18 mouse cellular contexts compared by ENCODE assay signal in the genomic region with DNA sequence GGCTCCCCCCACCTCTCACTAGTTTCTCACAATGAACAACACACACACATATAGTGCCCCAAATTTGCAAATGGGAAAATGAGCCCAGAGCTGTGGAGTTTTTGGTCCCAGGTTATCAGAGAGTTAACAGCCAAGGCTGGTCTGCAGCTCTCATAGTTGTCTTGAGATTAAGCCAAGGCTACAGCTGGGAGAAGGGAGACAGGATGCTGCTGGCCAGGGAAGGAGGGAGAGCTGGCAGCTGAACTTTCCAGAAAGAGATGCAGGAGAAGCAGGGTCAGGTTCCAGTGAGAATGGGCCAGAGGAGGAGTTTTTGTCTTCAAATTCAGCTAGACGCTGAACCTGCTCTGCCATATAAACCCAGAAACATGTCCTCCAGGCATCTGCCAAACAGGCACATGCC. TPM values are rescaled to one million over a fixed set of nuclear protein-coding genes. Genes with fewer than 3 reads are reported as not detected.
A peak's percentile ranks its signal among the peaks of the same experiment; 100 is the strongest.
DNase-seq lines count a peak whose midpoint lies in the region; ATAC-seq and TF ChIP-seq lines count a peak whose summit lies in the region.
"Had no signal": no experiment of that assay in that cellular context is flagged by ENCODE, and none has a peak within 500 bp of the region (broad histone marks: within the 10 kb centered on the region; RNA-seq: fewer than 3 reads in every experiment).

No protein-coding gene starts in this region.

- H3K9me3 ChIP-seq in kidney, embryonic 15.5 days (replicated peaks): no peaks in the 10 kb centered on the region
- H3K9me3 ChIP-seq: embryonic facial prominence, embryonic 12.5 days; limb, embryonic 10.5 days; liver, embryonic 13.5 days; midbrain, embryonic 13.5 days had no signal

- intact Hi-C loops in gastrocnemius, adult 2 months (cut with DNase I): no loop called here

- peaks cover 14% of the 10 kb centered on the region for H3K27me3 ChIP-seq in kidney, embryonic 15.5 days
- H3K27me3 ChIP-seq: liver, embryonic 13.5 days; midbrain, embryonic 13.5 days had no signal

- peak overlapping the region; percentile 28; the same call in 1 of the 2 replicates for H3K4me3 ChIP-seq in gastrocnemius, adult 2 months
- H3K4me3 ChIP-seq in kidney, embryonic 15.5 days (replicated peaks): no peak overlapping the region
- H3K4me3 ChIP-seq: embryonic facial prominence, embryonic 12.5 days; left cerebral cortex, adult 2 months; limb, embryonic 10.5 days; liver, embryonic 13.5 days; midbrain, embryonic 13.5 days had no signal

- DNase-seq in gastrocnemius, adult 2 months: peak; percentile 25
- no peak for DNase-seq in gastrocnemius, postnatal 10 days
- peak; percentile 22 for DNase-seq in kidney, postnatal 14 days
- DNase-seq in testis, postnatal 14 days (ENCODE audit: low spot score): peak; percentile 8
- no peak for DNase-seq in testis, postnatal 10 days (ENCODE audit: low spot score)
- peak; percentile 18 for DNase-seq in skeletal muscle tissue, adult 2 months (ENCODE audit: low read depth, low spot score)
- no peak for DNase-seq in frontal cortex, postnatal 25 days (ENCODE audit: low spot score in 2 of 2)
- DNase-seq: adrenal gland, adult 8-10 months; cerebellum, adult 11 months; forebrain, postnatal 0 days; liver, embryonic 13.5 days; right cerebral cortex, postnatal 4 days; thymus, adult 2 months had no signal

- 79% methylated on average over 1 of the region's 1 CpGs for WGBS in kidney, embryonic 15.5 days

- no peak for ATAC-seq in kidney, embryonic 15.5 days (replicated peaks; ENCODE audit: low FRiP score)
- ATAC-seq: forebrain, postnatal 0 days; midbrain, embryonic 13.5 days had no signal

- TF ChIP-seq CTCF in gastrocnemius, adult 2 months (IDR thresholded peaks at IDR 0.05): no peak

- peak overlapping the region; percentile 54; the same call in 1 of the 2 replicates for H3K27ac ChIP-seq in gastrocnemius, adult 2 months
- no peak overlapping the region for H3K27ac ChIP-seq in kidney, embryonic 15.5 days
- H3K27ac ChIP-seq: embryonic facial prominence, embryonic 12.5 days; left cerebral cortex, adult 2 months; limb, embryonic 10.5 days; liver, embryonic 13.5 days; midbrain, embryonic 13.5 days had no signal

- peaks cover 9% of the 10 kb centered on the region for H3K4me1 ChIP-seq in kidney, embryonic 15.5 days
- H3K4me1 ChIP-seq: liver, embryonic 13.5 days; midbrain, embryonic 13.5 days had no signal

- H3K4me2 ChIP-seq in kidney, embryonic 15.5 days: no peak overlapping the region
- H3K4me2 ChIP-seq: embryonic facial prominence, embryonic 12.5 days; liver, embryonic 13.5 days; midbrain, embryonic 13.5 days had no signal

- no peaks in the 10 kb centered on the region for H3K36me3 ChIP-seq in kidney, embryonic 15.5 days
- H3K36me3 ChIP-seq: embryonic facial prominence, embryonic 12.5 days; liver, embryonic 13.5 days; midbrain, embryonic 13.5 days had no signal

- H3K9ac ChIP-seq in kidney, embryonic 15.5 days: no peak overlapping the region
- H3K9ac ChIP-seq: embryonic facial prominence, embryonic 12.5 days; forebrain, postnatal 0 days; liver, embryonic 13.5 days; midbrain, embryonic 13.5 days had no signal

RNA-seq across cellular contexts. Expression of gene Fgd1, which starts 13.4 kb away (rescaled TPM):
- total RNA-seq in gastrocnemius, adult 2 months (2021): 1 to 10 TPM; 1.3 to 2.1 TPM
- total RNA-seq in gastrocnemius, postnatal 10 days (2021): 10 to 100 TPM in 1 of 2 experiments, 1 to 10 TPM in 1; 9.4 to 14.3 TPM
- polyA plus RNA-seq in kidney, embryonic 15.5 days (2015; fragmentation: Nextera tagmentation; extraction: Ambion mirVana): 11.9 and 14.5 TPM in 2 replicates

RNA-seq across cellular contexts. Expression of gene Tsr2, which starts 37.0 kb away (rescaled TPM):
- 1 to 10 TPM; 7.6 to 9.0 TPM for total RNA-seq in gastrocnemius, adult 2 months (2021)
- total RNA-seq in gastrocnemius, postnatal 10 days (2021): 10 to 100 TPM; 12.1 to 13.7 TPM
- 38.6 and 43.2 TPM in 2 replicates for polyA plus RNA-seq in kidney, embryonic 15.5 days (2015; fragmentation: Nextera tagmentation; extraction: Ambion mirVana)

RNA-seq across cellular contexts. Expression of gene Gnl3l, which starts 42.2 kb away (rescaled TPM):
- total RNA-seq in gastrocnemius, adult 2 months (2021): 10 to 100 TPM; 37.0 to 49.5 TPM
- 10 to 100 TPM; 34.3 to 36.0 TPM for total RNA-seq in gastrocnemius, postnatal 10 days (2021)
- 30.4 and 31.2 TPM in 2 replicates for polyA plus RNA-seq in kidney, embryonic 15.5 days (2015; fragmentation: Nextera tagmentation; extraction: Ambion mirVana)

Comparison
In these comparisons a context has a peak if more than half of its experiments do, and no peak if none do; other contexts are left out.
1. DNase-seq: peak in gastrocnemius, adult 2 months (single experiment), kidney, postnatal 14 days (single experiment), testis, postnatal 14 days (single experiment) and skeletal muscle tissue, adult 2 months (single experiment); none in gastrocnemius, postnatal 10 days (single experiment), testis, postnatal 10 days (single experiment) and frontal cortex, postnatal 25 days (0 of 2).